Mouse (Mus musculus) MEL (cell line): ENCODE measurements around the gene Spsb1.

Experiments
- CHD2 ChIP-seq: IDR thresholded peaks from 2 replicates; pipeline ENCODE4 v1.6.1; 2011; ENCODE audit warnings: low read length, improper control_type of control experiment
- CTCF ChIP-seq, 3 experiments: IDR thresholded peaks in 2 of 3; conservative IDR thresholded peaks in 1 of 3; 2 replicates each; pipeline ENCODE4 v1.5.1; 2011 to 2012; ENCODE audit warnings: low read length in 3 of 3, low read depth in 2 of 3, mild to moderate bottlenecking in 2 of 3, improper control_type of control experiment in 1 of 3, inconsistent platforms in 1 of 3, mixed read lengths in 1 of 3, moderate library complexity in 1 of 3; ENCODE audit not compliant: control insufficient read depth in 1 of 3, insufficient read depth in 1 of 3, poor library complexity in 1 of 3, severe bottlenecking in 1 of 3
- E2F4 ChIP-seq: IDR thresholded peaks from 2 replicates; pipeline ENCODE4 v1.6.1; 2011; ENCODE audit warnings: low read depth, low read length, improper control_type of control experiment, borderline replicate concordance
- GABPA ChIP-seq: IDR thresholded peaks from 2 replicates; pipeline ENCODE4 v1.6.1; 2012; ENCODE audit warnings: low read depth, mild to moderate bottlenecking, inconsistent platforms, low read length, improper control_type of control experiment, moderate library complexity
- KAT2A ChIP-seq: conservative IDR thresholded peaks from 2 replicates; pipeline ENCODE4 v1.6.1; 2012; ENCODE audit warnings: low read depth, low read length, improper control_type of control experiment, inconsistent platforms
- MEF2A ChIP-seq: IDR thresholded peaks from 2 replicates; pipeline ENCODE4 v1.6.1; 2014; ENCODE audit warnings: low read depth, mild to moderate bottlenecking, inconsistent platforms, low read length, improper control_type of control experiment; ENCODE audit not compliant: poor library complexity, insufficient replicate concordance, severe bottlenecking; ENCODE audit errors: extremely low read depth
- MYC ChIP-seq: IDR thresholded peaks from 2 replicates; pipeline ENCODE4 v1.6.1; 2011; ENCODE audit warnings: low read depth, mild to moderate bottlenecking, low read length, improper control_type of control experiment, moderate library complexity
- NELFE ChIP-seq: IDR thresholded peaks from 2 replicates; pipeline ENCODE4 v1.6.1; 2011; ENCODE audit warnings: low read depth, low read length, improper control_type of control experiment
- POLR2A ChIP-seq, 2 experiments: IDR thresholded peaks; 2 replicates each; pipeline ENCODE4 v1.6.1; 2011 to 2012; ENCODE audit warnings: low read length in 2 of 2, mild to moderate bottlenecking in 2 of 2, control low read depth in 1 of 2, improper control_type of control experiment in 1 of 2, low read depth in 1 of 2, moderate library complexity in 1 of 2; ENCODE audit not compliant: control insufficient read depth in 1 of 2, insufficient read depth in 1 of 2, poor library complexity in 1 of 2
- RCOR1 ChIP-seq: IDR thresholded peaks from 2 replicates; pipeline ENCODE4 v1.6.1; 2012; ENCODE audit warnings: low read depth, mild to moderate bottlenecking, inconsistent platforms, low read length, improper control_type of control experiment
- TCF12 ChIP-seq: IDR thresholded peaks from 2 replicates; pipeline ENCODE4 v1.6.1; 2014; ENCODE audit warnings: low read depth, mild to moderate bottlenecking, inconsistent platforms, low read length, improper control_type of control experiment, moderate library complexity
- USF1 ChIP-seq: IDR thresholded peaks from 2 replicates; pipeline ENCODE4 v1.6.1; 2014; ENCODE audit warnings: low read depth, mild to moderate bottlenecking, inconsistent platforms, low read length, improper control_type of control experiment, moderate library complexity
- ZNF384 ChIP-seq: IDR thresholded peaks from 2 replicates; pipeline ENCODE4 v1.6.1; 2012; ENCODE audit warnings: low read depth, mild to moderate bottlenecking, inconsistent platforms, low read length, improper control_type of control experiment

GRCm38 (mm10) chr4:149894300-149894699, 60.5 kb downstream of the Spsb1 start:
- TF ChIP-seq GABPA (no peak), E2F4 (no peak), ZNF384 (no peak), NELFE (no peak), CHD2 (no peak), POLR2A (IDR thresholded peaks at IDR 0.05; ENCODE audit: control insufficient read depth in 1 of 2, insufficient read depth in 1 of 2, low read depth in 1 of 2, low read length in 2 of 2, poor library complexity in 1 of 2) (no peak), MYC (no peak), CTCF (IDR thresholded peaks at IDR 0.05 in 2 of 3, conservative IDR thresholded peaks at IDR 0.05 in 1 of 3; ENCODE audit: control insufficient read depth in 1 of 3, insufficient read depth in 1 of 3, low read depth in 2 of 3, low read length in 3 of 3, poor library complexity in 1 of 3, severe bottlenecking in 1 of 3) (no peak), KAT2A (no peak), MEF2A (no peak), USF1 (no peak), TCF12 (no peak), RCOR1 (no peak)
